Mouse (Mus musculus): ENCODE results near the gene Ifitm6. TPM values are rescaled to one million over a fixed set of nuclear protein-coding genes. Genes with fewer than 3 reads are reported as not detected.
"Not testable (repeated sequence)": the region's sequence is repeated elsewhere in the genome, so short reads cannot be mapped to it uniquely, and the experiment has no call there.

Ifitm6 gene
- total RNA-seq, 4 experiments from 2014 or later, result 4.9 TPM; not detected in 3

DNA sequence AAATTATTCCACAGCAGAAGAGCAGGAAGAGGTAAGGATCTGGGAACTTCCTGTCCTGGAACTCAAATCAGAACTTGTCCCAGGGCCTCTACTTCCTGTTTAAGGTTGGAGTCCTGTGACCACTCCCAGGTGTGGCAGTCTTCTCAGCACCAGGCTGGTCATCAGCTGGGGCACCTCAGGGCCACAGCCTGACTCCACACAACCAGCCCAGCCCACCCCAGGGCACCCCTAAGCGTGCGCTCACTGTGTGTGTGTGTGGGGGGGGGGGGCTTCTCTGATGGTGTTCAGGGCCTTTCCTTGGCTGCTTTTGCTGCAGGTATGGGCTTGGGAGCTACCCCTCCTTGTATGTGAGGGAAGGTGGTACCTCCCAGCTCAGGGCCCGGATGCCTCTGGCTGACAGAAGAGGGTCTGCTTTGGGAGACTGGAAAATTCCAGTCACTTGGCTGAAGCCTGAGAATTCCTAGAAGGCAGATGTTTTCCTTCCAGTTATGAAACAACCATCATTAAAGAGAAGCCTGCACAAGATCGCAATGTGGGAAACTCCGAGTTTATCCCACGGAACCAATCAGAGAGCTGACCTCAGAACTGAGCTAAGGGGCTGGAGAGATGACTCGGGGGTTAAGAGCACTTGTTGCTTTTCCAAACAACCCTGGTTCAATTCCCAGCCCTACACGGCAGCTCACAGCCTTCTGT is 46.1 kb downstream of the Ifitm6 start:
- DNase-seq (ENCODE audit: low spot score), result peak; percentile 56

DNA sequence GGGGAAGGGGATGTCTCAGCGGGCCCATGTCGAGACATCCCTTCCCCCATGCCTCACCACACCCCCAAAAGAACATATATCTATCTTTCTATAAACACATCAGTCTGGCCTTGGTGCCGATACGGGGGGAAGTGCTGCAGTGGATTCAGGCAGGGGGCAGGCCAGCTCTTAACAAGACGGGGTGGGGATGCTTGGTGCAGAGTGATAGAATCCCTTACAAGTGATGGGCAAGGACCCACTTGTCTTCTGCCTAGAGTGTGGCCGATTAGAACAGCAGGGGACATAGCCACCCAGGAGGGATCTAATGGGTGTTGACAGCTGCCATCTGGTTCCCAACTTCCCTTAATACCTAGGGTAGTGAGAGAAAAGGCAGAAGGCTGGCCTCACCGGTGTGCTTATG is 46.8 kb downstream of the Ifitm6 start:
- no peak for DNase-seq (ENCODE audit: low spot score)

DNA sequence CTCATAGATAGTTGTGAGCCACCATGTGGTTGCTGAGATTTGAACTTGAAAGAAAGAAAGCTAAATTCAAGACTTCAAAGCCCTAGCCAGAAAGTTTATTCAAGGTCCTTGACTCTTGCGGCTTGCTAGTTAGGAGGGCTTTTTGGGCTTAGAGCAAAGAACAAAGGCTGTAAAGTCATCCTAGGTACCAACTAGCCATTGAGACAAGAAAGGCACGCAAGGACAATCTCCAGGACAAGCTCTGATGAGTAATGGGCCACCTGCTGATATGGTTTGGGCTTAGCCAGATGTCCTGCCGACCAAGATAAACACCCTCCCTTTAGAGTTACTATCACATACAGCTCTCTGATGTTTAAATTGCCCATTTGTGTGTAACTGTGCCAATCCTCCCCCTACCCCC is 49.0 kb downstream of the Ifitm6 start:
- DNase-seq (ENCODE audit: low spot score), result not testable (repeated sequence)

DNA sequence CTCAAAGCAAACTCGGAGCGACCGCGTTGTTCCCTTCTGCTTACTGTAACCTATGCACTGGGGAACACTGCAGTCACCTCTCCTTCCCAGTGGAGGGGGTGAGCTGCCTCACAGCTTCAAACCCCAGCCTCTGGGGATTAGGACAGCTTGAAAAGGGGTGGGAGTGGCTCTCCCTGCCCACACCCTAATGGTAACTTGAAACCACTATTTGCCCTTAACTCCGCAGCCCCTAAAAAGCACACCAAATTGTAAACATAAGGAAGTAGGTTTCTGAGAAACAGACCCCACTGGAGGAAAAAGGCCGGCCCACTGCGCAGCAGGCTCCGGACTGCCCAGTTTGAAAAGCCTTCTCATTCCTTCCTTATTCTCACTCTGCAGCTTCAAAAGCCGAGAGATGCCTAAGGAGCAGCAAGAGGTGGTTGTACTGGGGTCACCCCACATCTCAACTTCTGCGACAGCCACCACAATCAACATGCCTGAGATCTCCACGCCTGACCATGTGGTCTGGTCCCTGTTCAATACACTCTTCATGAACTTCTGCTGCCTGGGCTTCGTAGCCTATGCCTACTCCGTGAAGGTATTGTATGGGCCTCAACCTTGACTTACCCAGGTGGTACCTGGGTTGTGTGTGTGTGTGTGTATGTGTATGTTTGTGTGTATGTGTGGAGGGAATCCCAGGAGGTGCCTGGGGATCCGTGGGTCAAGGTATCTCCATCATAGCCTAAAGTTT is 49.7 kb downstream of the Ifitm6 start:
- no peak for DNase-seq (ENCODE audit: low spot score)

DNA sequence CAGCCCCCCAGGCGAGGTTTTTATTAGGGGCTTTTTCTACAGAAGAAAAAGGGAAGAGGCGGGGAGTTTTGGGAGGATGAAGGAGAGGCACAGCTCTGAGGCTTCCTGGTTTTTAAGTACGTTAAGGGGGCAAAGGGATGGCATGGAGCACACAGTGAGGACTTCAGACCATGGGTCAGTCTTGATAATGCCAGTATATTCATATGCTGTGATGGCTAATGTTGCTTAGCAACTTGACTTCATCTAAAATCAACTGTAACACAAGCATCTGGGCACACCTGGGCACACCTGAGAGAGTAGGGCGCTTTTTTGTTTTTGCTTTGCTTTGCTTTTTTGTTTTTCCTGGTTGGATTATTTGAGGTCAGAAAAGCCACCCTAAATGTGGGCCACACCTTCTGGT is 50.8 kb downstream of the Ifitm6 start, which contains the start of gene Ifitm1:
Gene Ifitm1, plus strand, starts transcription at position 301 of the 400 bp plus-strand sequence.
- DNase-seq (ENCODE audit: low spot score), result no peak

Other genes with a start within 250 kb of the Ifitm6 start
- gene Syce1, start 230.1 kb downstream of the Ifitm6 start, total RNA-seq (2022), result under 1 TPM in 1 of 4 experiments, not detected in 3; 0.28 TPM
- gene Zfp941, start 195.7 kb downstream of the Ifitm6 start, total RNA-seq (2022), result under 1 TPM; 0.06 to 0.53 (median 0.30) TPM
- gene Urah, start 182.9 kb downstream of the Ifitm6 start, total RNA-seq (2022), result 1 to 10 TPM in 2 of 4 experiments, under 1 TPM in 2; 0.79 to 3.2 (median 1.4) TPM
- 10 to 100 TPM; 26.3 to 49.2 (median 37.1) TPM for gene Scgb1c1, start 172.4 kb downstream of the Ifitm6 start, total RNA-seq (2022)
- gene Odf3, start 170.1 kb downstream of the Ifitm6 start, total RNA-seq (2022), result not detected
- not detected for gene Gm45785, start 161.6 kb downstream of the Ifitm6 start, total RNA-seq (2022)
- gene Ric8a, start 161.0 kb downstream of the Ifitm6 start, total RNA-seq (2022), result 10 to 100 TPM; 22.3 to 24.4 (median 23.3) TPM
- gene Bet1l, start 160.3 kb downstream of the Ifitm6 start, total RNA-seq (2022), result 10 to 100 TPM in 1 of 4 experiments, 1 to 10 TPM in 3; 7.9 to 11.8 (median 8.8) TPM
- 10 to 100 TPM; 80.4 to 85.4 (median 84.0) TPM for gene Psmd13, start 136.0 kb downstream of the Ifitm6 start, total RNA-seq (2022)
- 10 to 100 TPM; 67.8 to 72.6 (median 69.6) TPM for gene Sirt3, start 135.6 kb downstream of the Ifitm6 start, total RNA-seq (2022)
- 1,000 to 10,000 TPM; 2,926 to 3,503 (median 3,138) TPM for gene Cox8b, start 117.5 kb downstream of the Ifitm6 start, total RNA-seq (2022)
- not detected for gene Nlrp6, start 97.0 kb downstream of the Ifitm6 start, total RNA-seq (2022)
- 1 to 10 TPM; 3.8 to 5.3 (median 4.3) TPM for gene Pgghg, start 76.5 kb downstream of the Ifitm6 start, total RNA-seq (2022)
- gene Ifitm5, start 67.6 kb downstream of the Ifitm6 start, total RNA-seq (2022), result under 1 TPM in 3 of 4 experiments, not detected in 1; 0.35 to 0.72 (median 0.37) TPM
- not detected for gene Gm45717, start 62.0 kb downstream of the Ifitm6 start, total RNA-seq (2022)
- 100 to 1,000 TPM in 1 of 4 experiments, 10 to 100 TPM in 3; 86.2 to 101 (median 90.3) TPM for gene Ifitm2, start 61.9 kb downstream of the Ifitm6 start, total RNA-seq (2022)
- 1 to 10 TPM; 1.6 to 6.3 (median 5.0) TPM for gene Ifitm1, start 50.7 kb downstream of the Ifitm6 start, total RNA-seq (2022)
- 100 to 1,000 TPM in 1 of 4 experiments, 10 to 100 TPM in 3; 83.5 to 104 (median 88.4) TPM for gene Ifitm3, start 7.2 kb downstream of the Ifitm6 start, total RNA-seq (2022)
- gene Gm17387, start 11.2 kb upstream of the Ifitm6 start, total RNA-seq (2022), result not detected
- gene B4galnt4, start 43.2 kb upstream of the Ifitm6 start, total RNA-seq (2022), result not detected
- under 1 TPM; 0.19 to 0.35 (median 0.27) TPM for gene Pkp3, start 60.3 kb upstream of the Ifitm6 start, total RNA-seq (2022)
- 1 to 10 TPM; 4.8 to 6.5 (median 5.6) TPM for gene Sigirr, start 82.6 kb upstream of the Ifitm6 start, total RNA-seq (2022)
- under 1 TPM in 3 of 4 experiments, not detected in 1; 0.08 to 0.41 (median 0.14) TPM for gene Ano9, start 99.9 kb upstream of the Ifitm6 start, total RNA-seq (2022)
- gene Ptdss2, start 104.5 kb upstream of the Ifitm6 start, total RNA-seq (2022), result 10 to 100 TPM; 28.0 to 35.8 (median 29.7) TPM
- 10 to 100 TPM; 71.3 to 75.2 (median 72.9) TPM for gene Rnh1, start 154.9 kb upstream of the Ifitm6 start, total RNA-seq (2022)
- gene Hras, start 176.1 kb upstream of the Ifitm6 start, total RNA-seq (2022), result 100 to 1,000 TPM in 1 of 4 experiments, 10 to 100 TPM in 3; 81.0 to 107 (median 87.7) TPM
- gene Lrrc56, start 176.2 kb upstream of the Ifitm6 start, total RNA-seq (2022), result 1 to 10 TPM; 1.8 to 3.4 (median 3.0) TPM
- not detected for gene Lmntd2, start 196.2 kb upstream of the Ifitm6 start, total RNA-seq (2022)
- under 1 TPM in 3 of 4 experiments, not detected in 1; 0.66 to 0.90 (median 0.73) TPM for gene Rassf7, start 197.9 kb upstream of the Ifitm6 start, total RNA-seq (2022)
- gene Phrf1, start 210.9 kb upstream of the Ifitm6 start, total RNA-seq (2022), result 10 to 100 TPM; 26.2 to 38.2 (median 31.9) TPM
- gene Irf7, start 248.6 kb upstream of the Ifitm6 start, total RNA-seq (2022), result 1 to 10 TPM; 1.7 to 2.4 (median 2.1) TPM

All from heart, adult 8-10 months (tissue).